Mouse (Mus musculus) right cerebral cortex, postnatal 36 days (tissue): ENCODE results near the gene Hook2.

Experiments
- DNase-seq, 2 experiments: peaks; one replicate each; pipeline ENCODE4 v3.0.0; 2022; ENCODE audit warnings: low spot score in 2 of 2, mixed read lengths in 1 of 2

Gene Hook2

DNA sequence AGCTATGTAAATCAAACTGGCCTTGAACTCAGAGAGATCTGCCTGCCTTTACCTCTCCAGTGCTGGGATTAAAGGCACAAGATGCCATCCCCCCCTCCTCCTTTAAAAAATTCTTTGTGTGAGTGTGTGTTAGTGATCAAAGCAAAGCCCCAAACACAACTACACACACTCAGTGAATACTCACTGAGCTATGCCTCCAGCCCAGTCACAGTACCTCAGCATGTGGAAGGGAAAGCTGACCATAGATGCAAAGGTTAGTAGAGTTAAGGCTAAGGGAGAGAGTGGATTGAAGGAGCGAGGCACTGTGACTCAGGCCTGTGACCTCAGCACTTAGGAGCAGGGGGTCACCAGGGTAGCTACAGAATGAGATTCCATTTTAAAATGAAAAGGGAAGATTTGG, 17.3 kb upstream of the Hook2 start:
- no peak for DNase-seq

DNA sequence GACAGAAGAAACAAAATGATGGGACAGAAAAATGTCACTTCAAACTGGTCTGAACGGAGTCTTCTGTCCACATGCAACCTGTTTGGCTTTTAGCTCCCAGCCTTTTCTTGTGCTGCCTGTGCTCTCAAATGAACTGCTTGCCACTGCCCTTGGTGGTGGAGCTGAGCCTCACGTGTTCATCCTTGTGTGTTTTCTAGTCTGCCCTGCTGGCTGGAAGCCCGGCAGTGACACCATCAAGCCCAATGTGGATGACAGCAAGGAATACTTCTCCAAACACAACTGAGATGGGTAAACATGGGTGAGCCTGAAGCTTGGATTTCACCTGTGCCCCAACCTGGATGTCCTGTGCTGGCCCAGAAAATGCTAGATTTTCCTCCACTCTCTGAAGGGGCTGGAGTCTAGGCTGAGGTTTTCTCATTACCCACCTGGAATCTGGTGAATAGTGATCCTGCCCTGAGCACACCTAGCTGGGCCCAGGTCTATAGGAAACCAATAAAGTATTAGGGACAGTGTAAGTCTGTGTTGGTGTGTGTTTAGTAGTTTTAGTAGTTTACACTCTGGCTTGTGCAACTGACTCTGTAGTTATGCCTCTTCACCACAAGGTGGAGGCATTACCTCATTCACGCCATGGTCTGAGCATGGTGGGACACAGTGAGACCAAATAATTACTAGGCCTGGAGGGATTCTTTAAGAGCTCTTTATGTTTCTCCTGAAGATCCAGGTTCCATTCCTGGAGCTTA, 16.4 kb upstream of the Hook2 start:
- DNase-seq = no peak

DNA sequence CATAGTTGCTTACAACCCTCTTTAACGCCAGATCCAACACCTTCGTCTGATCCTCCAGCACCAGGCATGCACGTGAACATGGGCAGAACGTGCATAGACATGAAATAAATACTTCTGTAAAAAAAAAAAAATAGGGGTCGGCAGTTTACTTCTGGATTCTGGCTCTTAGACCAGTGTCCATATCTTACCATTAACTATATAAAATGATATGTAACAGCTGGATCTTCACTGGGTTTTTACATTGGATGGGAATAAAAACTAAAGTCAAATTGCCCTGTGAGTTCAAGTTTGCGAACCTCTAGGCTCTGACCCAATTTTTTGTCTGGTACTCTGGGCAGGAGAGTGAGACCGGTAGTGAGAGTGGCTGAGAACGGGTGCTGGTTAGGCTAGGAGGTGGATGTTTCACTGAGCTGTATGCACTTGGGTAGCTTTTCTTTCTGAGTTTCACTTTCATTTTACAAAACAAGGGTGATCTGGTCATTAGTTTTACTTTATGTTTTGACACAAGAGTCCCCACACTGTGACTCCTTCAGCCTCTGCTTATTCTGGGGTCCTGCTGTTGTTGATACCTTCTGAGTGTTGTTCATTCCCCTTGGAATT, 15.8 kb upstream of the Hook2 start:
- DNase-seq = no peak

DNA sequence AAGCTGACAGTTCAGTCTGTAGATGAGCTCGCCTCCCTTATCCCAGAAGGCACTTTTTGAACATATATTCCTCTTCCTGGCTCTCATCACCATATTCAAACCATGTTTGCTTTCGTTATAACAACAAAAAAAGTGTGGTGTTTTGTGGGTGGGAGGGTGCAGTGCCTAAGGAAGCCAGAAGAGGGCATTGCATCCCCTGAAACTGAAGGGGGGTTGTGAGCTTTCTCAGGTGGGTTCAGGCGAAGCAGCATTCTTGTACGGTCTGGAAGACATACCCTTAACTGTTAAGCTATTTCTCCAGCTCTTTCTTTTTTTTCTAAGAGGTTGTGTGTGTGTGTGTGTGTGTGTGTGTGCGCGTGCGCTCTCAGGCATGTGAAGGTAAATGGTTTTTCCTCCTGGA, 15.0 kb upstream of the Hook2 start:
- no peak for DNase-seq

DNA sequence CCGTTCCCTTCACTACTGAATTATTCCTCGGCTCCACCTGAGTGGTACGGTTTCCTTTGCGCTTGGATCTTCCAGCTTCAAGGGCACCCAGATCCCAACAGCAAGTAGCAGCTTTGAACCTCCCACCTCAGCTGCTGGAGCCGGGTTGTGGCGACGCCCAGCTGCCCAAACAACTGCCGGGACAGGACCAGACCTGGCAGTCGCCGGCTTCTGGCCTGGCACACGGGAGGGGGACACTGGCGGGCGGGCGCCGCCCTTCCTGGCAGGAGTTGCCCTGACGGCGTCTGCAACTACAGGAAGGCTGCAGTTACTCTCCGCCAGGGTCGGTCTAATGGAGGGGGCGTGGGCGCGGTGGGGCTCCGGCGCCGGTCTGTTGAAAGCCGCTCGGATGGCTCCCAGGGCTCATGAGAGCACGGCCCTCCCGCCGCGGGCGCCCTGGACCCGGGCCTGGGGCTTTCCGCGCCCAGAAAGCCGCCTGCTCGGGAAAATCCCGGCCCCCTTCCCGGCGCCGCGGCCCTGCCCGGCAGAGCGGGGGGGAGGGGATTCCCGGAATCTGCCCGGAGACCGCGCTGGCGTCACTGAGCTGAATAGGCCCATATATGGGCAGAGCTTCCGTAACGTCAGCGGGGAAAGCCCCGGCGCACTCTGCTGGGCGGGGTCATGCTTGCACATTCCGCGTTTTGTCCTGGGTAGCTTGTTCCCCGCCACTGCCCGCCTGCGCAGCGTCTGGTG, 14.2 kb upstream of the Hook2 start:
- DNase-seq = peak; percentile 92 to 94

DNA sequence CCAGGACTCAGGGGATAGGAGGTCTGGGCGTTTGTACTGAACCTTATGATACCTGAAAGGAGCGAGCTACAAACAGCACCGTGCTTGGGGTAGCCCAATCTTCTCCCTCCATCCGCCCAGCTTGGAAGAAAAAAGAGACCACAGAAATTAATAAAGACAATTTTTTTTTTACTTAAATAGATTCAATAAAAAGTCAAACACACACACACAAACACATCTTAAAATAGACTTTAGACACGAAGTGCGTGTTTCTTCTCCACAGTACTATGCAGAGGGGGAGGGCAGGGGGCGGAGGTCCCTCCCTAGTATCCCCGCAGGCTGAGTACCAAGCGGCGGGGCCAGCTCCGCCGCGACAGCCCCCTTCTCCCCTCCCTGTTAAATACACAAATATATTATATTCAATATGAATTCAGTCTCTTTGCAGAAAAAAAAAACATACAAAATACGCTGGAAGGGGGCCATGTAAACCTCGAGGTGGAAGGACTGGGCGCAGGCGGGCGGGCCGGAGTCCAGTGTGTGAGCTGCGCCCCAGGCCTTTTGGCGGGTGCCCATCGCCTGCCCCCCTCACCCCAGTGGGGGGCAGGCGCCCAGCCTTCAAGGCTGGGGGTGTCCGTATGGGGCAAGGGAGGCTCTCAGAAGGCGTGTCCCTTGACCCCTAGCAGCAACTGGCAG, 13.5 kb upstream of the Hook2 start:
- DNase-seq = no peak

DNA sequence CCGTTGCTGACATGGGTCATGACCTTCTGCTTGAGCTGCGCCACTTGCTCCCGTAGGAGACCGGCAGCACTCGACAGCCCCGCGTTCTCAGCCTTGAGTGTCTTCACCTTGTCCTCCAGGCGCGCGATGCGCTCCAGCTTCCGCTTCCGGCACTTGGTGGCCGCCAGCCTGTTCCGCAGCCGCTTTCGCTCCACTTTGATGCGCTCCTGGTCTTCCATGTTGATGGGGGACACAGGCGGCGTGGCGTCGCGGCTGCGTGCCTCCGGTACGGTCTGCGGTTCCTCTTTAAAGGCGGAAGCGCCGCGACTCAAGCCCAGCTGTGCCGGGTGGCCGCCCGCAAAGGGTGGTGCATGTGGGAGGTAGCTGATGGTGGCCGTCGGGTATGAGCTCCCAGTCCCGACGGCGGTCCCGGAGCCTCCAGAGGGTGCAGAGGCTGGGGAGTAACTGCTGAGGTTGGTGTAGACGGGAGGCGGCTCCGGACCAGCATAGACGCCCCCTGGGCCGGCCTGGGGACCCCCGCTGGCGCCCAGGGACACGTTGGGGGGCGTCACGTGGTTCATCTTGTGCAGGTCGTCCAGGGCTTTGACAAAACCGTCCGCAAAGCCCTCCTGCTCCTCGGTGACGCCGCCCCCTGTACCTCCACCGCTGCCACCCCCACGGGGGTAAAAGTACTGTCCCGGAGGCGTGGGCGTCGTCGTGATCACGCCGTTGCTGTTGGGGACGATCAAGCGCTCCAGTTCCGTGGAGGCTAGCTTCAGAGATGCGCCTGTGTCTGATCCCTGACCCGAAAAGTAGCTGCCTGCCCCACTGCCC, 12.8 kb upstream of the Hook2 start:
- peak; percentile 60 to 64 for DNase-seq

DNA sequence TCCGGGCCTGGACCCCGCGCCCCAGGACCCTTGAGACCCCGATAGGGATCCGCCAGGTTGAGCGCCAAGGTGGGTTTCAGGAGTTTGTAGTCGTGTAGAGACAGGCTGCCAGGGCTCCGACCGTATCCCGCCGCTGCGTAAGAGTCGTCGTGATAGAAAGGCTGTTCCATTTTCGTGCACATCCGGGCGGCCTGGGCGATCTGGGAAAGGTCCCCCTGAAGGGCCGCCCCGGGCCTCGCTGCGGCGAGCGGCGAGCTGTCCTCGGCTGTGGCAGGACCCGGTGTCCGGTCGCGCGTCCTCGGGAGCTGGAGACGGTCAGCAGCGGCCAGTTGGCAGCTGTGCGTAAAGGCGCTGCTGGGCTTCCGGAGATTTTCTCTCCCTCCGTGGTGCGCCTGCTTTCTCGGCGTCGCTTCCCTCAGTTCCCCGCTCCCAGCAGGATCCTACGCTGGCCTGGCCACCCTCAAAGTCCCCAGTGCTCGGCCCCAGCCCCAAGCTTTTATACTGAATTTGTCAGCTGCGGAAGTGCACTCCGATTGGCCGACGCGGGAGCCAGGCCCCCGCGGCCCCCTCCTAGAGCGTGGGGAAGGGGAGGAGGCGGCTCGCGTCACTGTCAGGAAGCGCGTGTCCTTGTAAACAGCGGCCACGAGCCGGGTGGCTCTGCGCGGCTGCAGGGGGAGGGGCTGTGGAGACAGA, 12.0 kb upstream of the Hook2 start, which contains the start of gene Junb:
Gene Junb (minus strand): TSS at position 471 of the 693 bp plus-strand sequence.
- peak; percentile 95 to 97 for DNase-seq

DNA sequence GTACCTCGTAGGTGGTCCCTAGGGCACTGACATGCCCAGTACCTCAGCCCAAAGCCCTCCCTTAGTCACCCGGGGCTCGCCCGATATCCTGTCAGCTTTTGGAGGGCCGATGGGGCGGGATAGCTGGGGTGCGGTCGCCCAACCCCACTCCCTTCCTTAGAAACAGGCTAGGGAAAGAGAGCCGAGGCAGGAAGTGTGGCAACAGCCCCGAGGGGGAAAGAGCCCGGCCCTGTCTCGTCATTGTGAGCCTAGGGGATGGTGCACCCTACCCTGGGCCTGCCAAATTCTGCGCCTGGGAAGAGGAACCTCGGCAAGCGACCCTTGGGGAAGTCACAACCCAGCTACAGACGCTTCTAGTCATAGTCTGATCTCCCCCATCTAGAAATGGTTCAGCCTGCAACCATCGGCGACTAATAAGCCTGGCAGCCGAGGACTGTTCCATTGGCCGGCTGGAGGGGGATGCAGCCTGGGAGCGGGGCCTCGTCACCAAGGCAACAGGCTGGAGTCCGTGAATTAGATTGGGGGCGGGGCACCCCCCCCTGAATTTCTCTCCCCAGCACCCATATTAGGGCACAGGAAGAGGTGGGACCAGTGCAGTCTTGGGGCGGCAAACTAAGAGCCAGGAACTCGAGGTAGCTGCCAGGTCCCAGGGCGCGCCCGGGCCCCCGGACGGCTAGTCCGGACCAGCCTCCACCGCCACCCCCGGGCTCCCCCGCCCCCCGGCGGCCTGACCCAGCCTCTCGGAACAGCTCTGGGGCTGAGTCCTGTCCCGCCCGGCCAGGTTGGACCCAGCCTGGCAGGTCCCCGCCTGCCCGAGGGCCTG, 10.6 kb upstream of the Hook2 start:
- peak; percentile 91 for DNase-seq

DNA sequence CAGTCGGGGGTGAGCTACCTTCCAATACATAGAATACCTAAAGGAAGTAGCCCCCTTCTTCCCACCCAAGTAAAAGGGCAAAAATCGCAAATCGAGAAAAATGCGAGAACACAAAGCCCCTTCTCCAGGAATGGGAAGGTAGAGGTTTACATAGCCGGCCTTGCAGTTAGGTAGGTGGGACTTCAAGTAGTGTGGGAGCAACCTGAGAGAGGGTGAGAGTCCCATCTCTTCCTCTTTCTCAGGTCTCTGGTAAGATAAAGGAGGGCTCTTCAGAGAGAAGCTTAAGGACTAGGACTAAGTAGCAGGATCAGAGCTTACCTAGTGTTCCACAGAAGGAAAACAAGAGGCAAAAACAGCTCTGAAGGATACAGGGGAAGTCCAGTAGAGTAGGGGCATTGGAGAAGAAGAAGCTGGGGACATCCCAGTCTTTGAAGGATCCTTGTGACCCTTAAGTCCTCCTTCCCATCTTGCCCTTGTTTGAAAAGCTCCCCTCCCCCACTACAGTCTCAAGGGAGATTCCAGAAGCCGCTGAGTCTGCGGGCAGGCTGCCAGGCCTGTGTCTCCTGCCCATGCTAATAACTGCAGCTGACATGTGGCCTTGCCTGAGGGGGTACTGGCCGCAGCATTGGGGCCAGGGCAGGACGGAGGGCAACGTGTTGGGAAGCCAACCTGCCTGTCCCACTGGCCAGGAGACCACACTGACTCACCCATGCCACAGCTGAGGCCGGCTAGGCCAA, 9.6 kb upstream of the Hook2 start:
- DNase-seq = no peak

DNA sequence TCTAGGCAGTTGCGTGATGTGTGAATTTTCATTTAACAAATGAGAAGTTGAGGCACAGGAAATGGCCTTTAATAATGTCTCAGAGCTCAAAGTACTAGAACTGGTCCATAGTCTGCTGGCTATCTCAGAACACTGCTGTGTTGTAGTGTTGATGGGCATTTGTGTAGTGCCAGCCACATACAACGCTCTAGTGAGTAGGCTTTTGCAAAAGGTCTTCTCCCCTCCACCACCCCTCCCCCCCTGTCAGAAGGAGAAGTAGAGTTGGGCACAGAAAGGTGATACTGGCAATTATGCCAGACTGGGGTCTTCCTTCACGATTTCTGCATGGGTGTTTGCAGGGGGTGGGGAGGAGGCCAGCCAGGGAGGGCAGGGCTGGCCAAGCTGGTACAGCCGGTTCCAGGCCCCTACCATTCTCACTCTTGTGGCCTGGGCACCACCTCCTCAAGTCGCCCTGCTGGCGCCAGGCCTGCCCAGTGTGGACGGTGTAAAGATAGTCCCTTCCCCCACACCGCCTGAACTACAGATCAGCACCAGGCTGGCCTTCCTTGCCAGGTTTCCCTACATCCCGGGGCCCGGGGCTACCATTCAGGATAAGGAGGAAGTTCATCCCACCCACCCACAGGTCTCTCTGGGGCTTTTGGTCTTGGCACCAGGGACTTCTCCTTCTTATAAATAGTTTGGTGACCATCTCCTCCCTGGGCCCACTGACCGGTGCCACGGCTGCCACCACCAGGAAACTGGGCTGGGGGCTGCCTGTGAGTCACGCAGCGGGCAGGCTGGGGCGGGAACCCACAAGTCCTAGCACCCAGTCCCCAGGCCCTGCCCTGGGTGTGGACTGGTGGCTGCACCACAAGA, 8.5 kb upstream of the Hook2 start:
- DNase-seq = no peak

DNA sequence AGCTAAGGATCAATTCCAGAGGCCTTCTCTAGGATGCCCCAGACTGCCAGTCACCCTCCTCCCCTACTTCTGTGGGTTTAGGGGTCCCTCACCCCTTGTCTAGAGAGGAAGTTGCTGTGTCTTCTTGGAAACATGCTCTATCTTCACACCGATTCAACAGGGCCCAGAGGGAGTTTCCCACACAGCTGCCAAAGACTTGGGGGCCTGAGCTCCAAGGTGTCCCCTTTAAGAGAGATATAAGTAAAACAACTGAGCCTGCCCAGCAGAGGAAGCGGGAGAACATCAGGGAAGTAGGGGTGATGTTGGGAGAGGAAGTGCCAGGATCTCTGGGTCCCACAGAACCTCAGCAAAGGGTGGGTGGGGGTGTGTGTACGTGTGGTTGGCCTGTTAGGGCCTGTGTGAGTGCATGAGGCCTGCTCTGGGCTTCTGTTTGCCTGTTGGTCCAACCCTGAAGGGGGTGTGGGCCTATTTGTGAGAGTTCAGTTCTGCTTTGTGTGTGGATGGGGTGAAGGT, 7.8 kb upstream of the Hook2 start:
- DNase-seq = no peak

DNA sequence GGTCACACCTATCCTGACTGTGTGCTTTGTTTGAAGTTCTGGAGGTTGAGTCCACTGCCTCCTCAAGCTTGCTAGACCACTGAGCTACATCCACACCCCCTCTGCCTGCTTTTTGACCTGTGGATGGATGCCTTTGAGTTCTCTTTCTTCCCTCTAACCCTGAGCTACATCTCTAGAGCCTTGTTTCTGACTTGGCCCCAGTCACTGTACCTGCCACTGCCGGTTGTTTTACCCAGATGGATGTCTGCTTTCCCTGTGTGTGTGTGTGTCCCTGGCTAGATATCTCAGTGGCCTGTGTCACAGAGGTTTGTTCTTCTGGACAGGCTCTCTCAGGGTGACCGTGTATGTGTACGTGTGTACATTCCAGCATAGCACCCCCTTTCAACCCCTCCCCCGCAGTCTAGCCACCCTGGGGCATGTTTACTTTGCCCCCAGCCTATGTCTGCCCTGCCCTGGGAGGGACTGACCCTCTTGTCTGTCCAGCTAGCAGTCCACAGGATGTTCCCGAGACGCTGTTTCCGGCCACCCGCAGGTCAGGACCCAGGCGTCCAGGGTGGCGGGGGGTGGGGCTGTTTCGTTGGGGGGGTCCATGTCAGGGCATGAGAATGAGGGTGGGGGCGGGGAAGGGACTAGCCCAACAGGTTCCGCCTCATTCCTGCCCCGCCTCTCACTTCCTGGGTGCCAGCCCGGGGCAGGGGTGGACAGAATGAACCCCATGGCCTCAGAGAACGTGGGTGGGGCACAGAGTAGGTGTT, 5.9 kb upstream of the Hook2 start:
- DNase-seq = no peak

DNA sequence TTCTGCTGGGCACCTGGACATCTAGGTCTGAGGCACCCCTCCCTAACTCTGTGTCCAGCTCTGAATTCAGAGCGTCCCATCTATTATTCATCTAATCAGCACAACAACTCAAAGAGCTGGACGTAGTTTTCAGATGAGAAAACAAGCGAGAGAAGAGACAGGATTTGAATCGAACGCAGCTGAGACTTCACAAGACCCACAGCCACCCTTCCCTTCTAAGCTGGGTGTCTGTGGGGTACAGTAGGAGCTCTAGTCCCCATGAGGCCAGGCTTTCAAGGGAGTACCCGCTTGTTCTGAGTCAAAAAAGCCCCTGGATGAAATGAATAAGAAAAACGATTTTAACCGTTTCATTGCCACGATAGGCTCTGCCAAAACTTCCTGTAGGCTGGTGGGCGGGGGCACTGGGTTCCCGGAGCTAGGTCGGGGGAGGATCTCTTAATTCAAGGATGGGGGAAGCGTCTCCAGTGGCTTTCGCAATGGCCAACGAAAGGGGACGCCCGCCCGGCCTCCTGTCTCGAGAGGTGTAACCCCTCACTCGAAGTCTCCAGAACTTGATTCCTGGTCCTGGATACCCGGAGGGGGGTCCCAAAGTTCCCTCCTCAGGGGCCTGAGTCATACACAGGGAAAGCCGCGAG, 5.2 kb upstream of the Hook2 start:
- DNase-seq = no peak

DNA sequence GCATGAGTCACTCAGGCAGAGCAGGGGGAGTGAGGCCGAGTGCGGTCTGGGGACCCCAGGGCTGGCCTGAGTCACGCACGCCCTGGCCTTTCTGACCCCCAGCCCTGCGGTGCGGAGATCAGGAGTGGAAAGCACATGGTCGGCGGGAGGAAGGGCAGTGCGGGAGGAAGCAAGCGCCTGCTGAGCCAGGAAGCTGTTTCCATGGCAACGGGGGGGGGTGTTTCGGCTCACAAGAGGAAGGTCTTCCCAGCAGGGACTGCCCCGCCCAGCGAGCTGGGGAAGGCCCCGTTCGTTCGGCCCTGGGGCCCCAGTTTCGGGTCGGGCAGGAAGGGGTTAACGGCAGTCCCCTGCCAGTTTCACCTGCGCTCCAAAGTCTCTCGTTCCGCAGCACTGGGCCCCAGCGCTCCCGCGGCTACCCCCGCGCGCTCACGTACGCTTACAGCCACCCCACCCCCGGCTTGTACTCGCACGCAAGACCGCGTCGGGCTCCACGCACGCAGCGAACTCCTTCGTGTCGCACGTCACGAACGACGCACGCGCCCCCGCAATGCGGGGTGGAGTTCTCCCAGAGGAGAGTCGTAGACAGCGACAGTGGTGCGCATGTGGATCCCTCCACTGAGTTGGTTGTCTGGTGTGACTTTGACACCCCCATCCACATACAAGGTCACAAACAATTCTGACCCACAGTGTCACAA, 4.6 kb upstream of the Hook2 start:
- DNase-seq = peak; percentile 95 to 96

DNA sequence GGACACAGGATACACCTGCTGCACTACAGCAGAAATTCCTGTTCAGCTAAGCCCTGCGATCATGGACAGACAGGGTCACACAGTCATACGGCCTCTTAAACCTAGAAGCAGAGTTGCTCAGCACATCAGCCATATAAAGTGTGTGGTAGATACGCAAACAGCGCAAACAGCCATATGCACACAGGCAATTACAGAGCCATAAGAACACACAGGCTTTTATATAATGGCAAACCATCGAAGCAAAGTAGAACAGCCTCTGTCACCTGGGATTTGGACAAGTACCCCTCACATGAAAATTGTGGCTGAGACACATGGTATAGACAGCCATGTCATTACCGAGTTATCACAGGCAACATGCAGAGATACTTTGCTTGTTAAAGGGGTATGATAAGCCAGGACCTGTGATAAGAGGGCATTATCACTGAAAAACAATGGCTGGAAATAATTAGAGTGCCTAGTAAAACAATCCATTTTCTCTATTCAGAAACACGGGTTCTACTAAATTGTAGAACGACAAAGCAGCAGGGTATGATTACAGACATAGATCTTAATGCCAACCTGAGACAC, 3.9 kb upstream of the Hook2 start:
- DNase-seq = no peak
